Mouse (Mus musculus): Measurements from ENCODE around the gene Il1rn.

DNA sequence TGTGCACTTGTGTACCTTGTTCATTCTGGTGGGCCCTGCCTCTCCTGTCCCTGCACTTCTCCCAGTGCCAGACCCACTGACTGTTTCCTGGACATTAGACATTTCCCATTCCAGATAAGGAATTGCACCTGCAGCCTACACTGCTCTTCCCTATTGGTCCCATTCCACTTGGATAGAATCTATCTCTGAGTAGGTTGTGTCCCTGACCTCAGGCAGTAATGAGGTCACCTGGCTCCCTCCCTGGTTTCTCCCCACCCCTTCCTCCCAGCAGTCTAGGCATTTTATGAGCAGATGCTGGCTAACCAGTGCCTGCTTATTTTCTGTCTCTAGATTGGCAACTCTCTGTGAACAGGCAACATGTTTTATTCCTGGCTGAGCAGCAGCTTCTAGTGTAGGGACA is 47.7 kb downstream of the Il1rn start:
- TF ChIP-seq CTCF (conservative IDR thresholded peaks at IDR 0.05; ENCODE audit: insufficient read depth, insufficient read length, low read depth, low read length) (no peak), POLR2A (IDR thresholded peaks at IDR 0.05; ENCODE audit: low read depth, low read length) (no peak)
